Mouse (Mus musculus): ENCODE measurements around the gene Abca8b.
"Not testable (repeated sequence)": the region's sequence is repeated elsewhere in the genome, so short reads cannot be mapped to it uniquely, and the experiment has no call there.

Abca8b gene

GRCm38 (mm10) chr11:109916654-109917053, 79.0 kb downstream of the Abca8b start:
- DNase-seq (ENCODE audit: low spot score): no peak

GRCm38 (mm10) chr11:109913156-109913555, 82.5 kb downstream of the Abca8b start:
- not testable (repeated sequence) for DNase-seq (ENCODE audit: low spot score)

GRCm38 (mm10) chr11:109912118-109912517, 83.5 kb downstream of the Abca8b start:
- not testable (repeated sequence) for DNase-seq (ENCODE audit: low spot score)

GRCm38 (mm10) chr11:109909801-109910200, 85.8 kb downstream of the Abca8b start:
- no peak for DNase-seq (ENCODE audit: low spot score)

- no peak for DNase-seq (ENCODE audit: low spot score)
These were observed 87.2 kb downstream of the Abca8b start for GRCm38 (mm10) chr11:109908207-109909031.

- no peak for DNase-seq (ENCODE audit: low spot score)
These were observed 88.1 kb downstream of the Abca8b start for GRCm38 (mm10) chr11:109907508-109907907.

GRCm38 (mm10) chr11:109902616-109903598, 92.7 kb downstream of the Abca8b start:
- no peak for DNase-seq (ENCODE audit: low spot score)

GRCm38 (mm10) chr11:109900491-109901241, 95.0 kb downstream of the Abca8b start:
- no peak for DNase-seq (ENCODE audit: low spot score)

GRCm38 (mm10) chr11:109898791-109899467, 96.7 kb downstream of the Abca8b start:
- no peak for DNase-seq (ENCODE audit: low spot score)

- no peak for DNase-seq (ENCODE audit: low spot score)
These were observed 99.6 kb downstream of the Abca8b start for GRCm38 (mm10) chr11:109895952-109896530.

- DNase-seq (ENCODE audit: low spot score): no peak
These were observed 100.1 kb downstream of the Abca8b start for GRCm38 (mm10) chr11:109895496-109895895.

GRCm38 (mm10) chr11:109893894-109894804, 101.5 kb downstream of the Abca8b start:
- no peak for DNase-seq (ENCODE audit: low spot score)

GRCm38 (mm10) chr11:109891989-109892386, 103.7 kb downstream of the Abca8b start:
- no peak for DNase-seq (ENCODE audit: low spot score)

- DNase-seq (ENCODE audit: low spot score): no peak
These were observed 104.2 kb downstream of the Abca8b start for GRCm38 (mm10) chr11:109891371-109891988.

- no peak for DNase-seq (ENCODE audit: low spot score)
These were observed 106.0 kb downstream of the Abca8b start for GRCm38 (mm10) chr11:109889595-109889994.

GRCm38 (mm10) chr11:109886757-109887156, 108.9 kb downstream of the Abca8b start:
- DNase-seq (ENCODE audit: low spot score): no peak

- no peak for DNase-seq (ENCODE audit: low spot score)
These were observed 110.1 kb downstream of the Abca8b start for GRCm38 (mm10) chr11:109885521-109885920.

- no peak for DNase-seq (ENCODE audit: low spot score)
These were observed 110.8 kb downstream of the Abca8b start for GRCm38 (mm10) chr11:109884801-109885200.

- DNase-seq (ENCODE audit: low spot score): no peak
These were observed 111.5 kb downstream of the Abca8b start for GRCm38 (mm10) chr11:109884126-109884525.
